Mouse (Mus musculus) MN1 (cell line): Measurements from ENCODE around the gene Lrba.

ENCODE experiments used
- DNase-seq: peaks from one replicate; pipeline ENCODE4 v3.0.0-alpha.2; 2016; ENCODE audit warnings: low spot score

Gene Lrba

GRCm38 (mm10) chr3:86759383-86759782, 534.9 kb downstream of the Lrba start:
- no peak for DNase-seq

GRCm38 (mm10) chr3:86759834-86760233, 535.4 kb downstream of the Lrba start:
- DNase-seq = no peak

- DNase-seq = no peak
Measured at GRCm38 (mm10) chr3:86760474-86760873, 536.0 kb downstream of the Lrba start.

GRCm38 (mm10) chr3:86761095-86762035, 536.9 kb downstream of the Lrba start:
- peak; percentile 90 for DNase-seq

DNA sequence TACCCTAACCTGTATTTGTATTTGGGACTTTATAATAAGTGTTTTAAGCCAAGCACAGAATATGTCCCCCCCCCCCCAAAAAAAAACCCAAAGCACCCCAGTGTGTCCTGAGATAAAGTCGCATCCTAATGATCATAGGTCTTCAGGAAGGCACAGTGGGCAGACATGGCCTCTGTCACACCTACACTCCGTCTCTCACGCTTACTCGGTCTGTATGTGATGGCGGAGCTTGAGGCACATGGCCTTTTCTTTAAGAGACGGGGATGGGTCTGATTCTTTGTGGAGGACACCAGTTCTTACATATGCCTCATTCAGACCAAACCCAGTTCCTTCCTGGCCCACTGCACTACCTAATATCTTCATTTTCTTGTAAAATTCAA, 537.5 kb downstream of the Lrba start:
- DNase-seq = no peak

DNA sequence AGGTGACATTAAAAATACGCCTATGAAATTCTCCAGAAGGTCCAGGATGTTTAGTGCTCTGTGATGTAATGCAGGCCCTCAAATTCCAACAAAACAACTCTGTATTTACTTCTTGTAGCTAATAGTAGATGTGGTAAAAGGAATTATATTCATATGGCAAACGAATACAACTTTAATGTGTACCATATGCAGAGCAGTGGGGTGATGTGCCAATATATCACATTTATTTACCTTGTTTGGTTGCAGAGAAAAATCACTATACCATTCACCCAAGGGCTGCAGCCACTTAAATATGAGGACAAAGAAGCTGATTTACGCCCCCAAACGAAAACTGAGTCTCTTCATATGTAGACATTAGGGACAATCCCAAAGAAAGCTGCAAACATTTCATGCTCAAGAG, 538.0 kb downstream of the Lrba start:
- no peak for DNase-seq

DNA sequence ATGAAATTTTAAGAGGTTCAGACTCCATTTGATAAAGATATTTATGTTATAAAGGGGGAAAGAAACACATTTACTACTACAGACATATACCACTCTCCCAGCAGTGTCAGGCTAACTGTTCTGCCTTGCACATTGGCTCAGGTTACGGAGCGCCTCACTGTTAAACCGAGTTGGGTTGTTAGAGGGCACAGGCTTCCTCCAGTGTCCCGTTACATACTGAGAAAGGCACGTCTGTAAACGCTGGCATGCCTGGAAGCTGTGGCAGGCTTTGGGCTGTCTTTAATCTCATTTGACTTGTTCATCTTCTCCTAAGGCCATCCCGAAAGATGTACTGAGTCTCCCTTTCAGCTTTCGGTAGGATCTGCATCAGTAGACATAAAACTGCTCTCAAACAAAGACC, 544.1 kb downstream of the Lrba start:
- no peak for DNase-seq

GRCm38 (mm10) chr3:86768969-86769368, 544.5 kb downstream of the Lrba start:
- no peak for DNase-seq

- DNase-seq = no peak
Measured at GRCm38 (mm10) chr3:86774566-86775443, 550.3 kb downstream of the Lrba start.

- no peak for DNase-seq
Measured at GRCm38 (mm10) chr3:86775444-86775828, 551.0 kb downstream of the Lrba start.

DNA sequence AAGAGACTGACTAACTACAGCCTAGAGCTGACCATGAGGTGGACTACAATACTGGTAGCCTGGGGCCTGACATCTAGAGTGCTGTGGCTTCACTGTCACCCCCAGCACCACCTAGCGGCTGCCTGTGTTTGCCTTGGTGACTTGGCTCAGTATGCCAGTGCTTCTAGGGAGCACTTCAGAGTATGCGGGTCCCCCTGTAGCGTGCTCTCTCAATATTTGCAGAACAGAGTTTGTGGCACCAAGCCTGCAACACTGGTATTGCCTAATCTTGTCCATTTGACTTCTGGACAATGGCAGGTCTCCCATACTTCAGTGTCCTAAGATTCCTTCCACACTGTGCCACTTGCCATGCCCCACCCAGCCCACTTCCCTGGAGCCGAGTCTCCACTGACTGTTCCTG, 555.2 kb downstream of the Lrba start:
- DNase-seq = no peak

DNA sequence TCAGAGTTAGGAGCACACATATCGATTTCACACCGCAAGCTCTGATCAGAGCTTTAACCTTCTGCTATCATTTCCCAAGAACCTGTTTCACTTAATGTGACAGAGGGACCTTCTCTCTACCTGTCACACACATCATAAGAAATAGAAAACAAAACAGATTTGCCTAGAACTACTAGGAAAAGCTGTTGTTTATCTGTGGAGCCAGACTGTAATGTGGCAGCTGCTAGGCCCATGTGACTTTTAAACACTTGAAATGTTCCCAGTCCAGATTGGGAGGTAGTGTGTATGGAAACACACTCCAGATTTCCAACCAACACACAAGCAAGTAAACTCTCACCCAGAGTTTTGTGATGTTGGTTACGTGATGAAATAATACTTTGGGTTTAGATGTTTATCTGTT, 559.6 kb downstream of the Lrba start:
- DNase-seq = no peak

DNA sequence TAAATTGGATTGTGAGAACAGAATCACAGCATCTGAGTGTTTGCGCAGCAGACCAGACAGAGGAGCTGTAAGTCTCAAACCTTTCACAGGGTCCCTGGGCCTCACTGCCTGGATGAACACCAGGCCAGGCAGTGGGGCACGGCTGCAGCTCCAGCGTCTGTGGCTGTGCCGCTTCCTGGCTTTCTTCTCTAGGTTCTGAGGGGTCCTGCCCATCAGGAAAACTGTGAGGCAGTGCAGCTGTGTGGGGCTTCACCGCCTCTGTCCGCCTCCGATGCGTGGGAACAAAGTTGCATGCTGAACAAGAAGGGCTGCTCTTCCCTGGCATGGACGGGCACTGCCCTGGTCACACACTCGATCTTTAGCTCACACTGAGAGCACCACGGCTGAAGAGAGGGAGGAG, 560.5 kb downstream of the Lrba start:
- no peak for DNase-seq

DNA sequence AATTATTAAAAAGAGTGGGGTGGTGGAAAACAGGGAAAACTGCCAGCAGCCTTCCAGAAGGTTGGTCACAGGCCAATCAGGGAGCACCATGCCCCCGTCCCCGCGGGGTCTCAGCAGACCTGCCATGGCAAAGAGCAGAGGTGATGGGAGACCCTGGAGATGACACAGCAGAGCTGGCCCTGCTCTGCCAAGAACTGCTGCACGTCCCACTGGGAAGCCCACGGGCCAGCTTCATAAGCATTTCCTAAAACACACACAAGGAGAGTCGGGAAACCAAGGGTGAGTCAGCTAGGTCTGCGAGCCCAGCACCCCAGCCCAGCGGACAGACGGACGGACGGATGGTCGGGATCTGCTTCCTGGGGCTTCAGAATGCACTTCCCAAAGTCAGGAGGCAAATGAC, 561.8 kb downstream of the Lrba start:
- DNase-seq = peak; percentile 40

DNA sequence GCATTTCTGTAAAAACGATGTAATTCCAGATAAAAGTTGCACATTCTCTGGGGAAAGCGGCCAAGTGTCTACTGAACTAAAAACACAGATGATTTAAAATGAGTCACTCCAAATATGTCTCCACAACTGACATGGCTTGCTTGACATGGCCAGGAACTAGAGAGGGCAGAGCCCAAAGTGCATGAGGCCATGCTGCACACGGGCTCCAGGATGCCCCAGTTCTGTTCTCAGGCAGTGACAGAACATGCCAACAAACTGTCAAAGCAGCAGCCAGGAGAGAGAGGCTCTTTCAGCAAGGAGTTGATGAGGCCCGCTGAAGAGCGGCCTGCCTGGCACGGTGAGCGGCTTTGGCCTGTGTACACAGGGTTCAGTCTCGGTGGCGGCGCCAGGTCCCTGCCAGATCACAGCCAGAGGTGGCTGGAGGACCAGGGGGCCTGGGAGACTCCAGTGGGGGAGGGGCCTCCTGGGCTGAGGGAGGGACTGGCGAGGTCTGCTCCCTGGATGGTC, 562.4 kb downstream of the Lrba start:
- peak; percentile 82 for DNase-seq

- DNase-seq = no peak
Measured at GRCm38 (mm10) chr3:86787423-86788123, 563.1 kb downstream of the Lrba start.

DNA sequence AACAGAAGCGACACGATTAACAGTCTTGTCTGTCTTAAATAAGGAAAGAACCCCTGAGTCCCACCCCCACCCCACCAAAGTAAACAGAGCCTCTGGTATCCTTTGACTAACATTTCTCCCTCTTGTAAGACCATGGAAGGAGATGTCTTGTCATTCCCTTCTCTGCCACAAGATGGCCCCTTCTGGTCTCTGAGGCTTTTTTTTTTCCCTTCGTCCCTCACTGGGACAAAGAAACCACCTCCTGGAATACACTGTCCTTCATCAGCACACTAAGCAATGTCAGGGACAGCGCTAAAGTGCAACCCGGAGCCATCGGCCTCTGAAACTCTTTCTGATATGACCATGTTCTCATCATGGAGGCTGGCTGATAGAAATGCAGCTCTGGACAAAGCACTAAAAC, 564.2 kb downstream of the Lrba start:
- DNase-seq = peak; percentile 85

- no peak for DNase-seq
Measured at GRCm38 (mm10) chr3:86789752-86790151, 565.3 kb downstream of the Lrba start.

- DNase-seq = no peak
Measured at GRCm38 (mm10) chr3:86793264-86793663, 568.8 kb downstream of the Lrba start.

GRCm38 (mm10) chr3:86793720-86794191, 569.3 kb downstream of the Lrba start:
- no peak for DNase-seq

- no peak for DNase-seq
Measured at GRCm38 (mm10) chr3:86796716-86797115, 572.2 kb downstream of the Lrba start.

DNA sequence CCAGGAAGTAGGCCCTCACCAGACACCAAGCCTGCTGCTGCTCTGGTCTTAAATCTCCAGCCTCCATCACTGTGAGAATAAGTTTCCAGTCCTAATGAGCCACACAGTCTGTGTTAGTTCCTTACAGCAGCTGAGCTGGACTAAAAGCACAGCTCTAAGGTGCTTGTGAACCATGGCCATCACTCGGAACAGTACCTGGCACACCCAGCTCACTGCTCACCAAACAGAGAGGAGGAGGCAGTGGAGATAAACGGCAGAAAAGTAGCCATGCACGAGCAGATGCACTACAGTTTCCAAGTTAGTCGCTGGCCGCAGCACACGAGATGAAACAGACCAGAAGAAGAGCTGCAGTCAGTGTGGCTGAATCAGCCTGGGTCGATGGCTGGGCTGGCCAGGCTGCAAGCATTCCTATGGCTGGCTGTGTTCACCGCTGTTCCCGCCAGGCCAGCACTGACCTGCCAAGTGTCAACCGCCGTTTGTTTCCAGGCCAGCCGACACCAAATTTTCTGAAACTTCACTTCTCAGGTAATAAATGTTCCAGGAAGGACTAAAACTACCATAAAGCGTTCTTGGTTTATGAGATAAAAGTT, 573.5 kb downstream of the Lrba start:
- DNase-seq = no peak
